Mouse (Mus musculus) lung, adult 2 months (tissue): ENCODE data around the gene Naa30.

Experiments
- CTCF ChIP-seq: fragments of 200-500 bp; IDR thresholded peaks from 2 replicates; pipeline ENCODE4 v1.5.1; 2011; ENCODE audit warnings: mild to moderate bottlenecking, low read length, control low read depth; ENCODE audit not compliant: insufficient read depth
- POLR2A ChIP-seq: fragments of 200-500 bp; IDR thresholded peaks from 2 replicates; pipeline ENCODE4 v1.6.1; 2011; ENCODE audit warnings: low read depth, mild to moderate bottlenecking, control low read depth, low read length, borderline replicate concordance; ENCODE audit errors: extremely low read depth

- TF ChIP-seq POLR2A = no peak
- TF ChIP-seq CTCF = no peak
Measured at GRCm38 (mm10) chr14:49127162-49127779, 44.8 kb upstream of the Naa30 start.
